Comparison of ENCODE assay signal across 14 mouse cellular contexts in genomic region chr6:134614322-134614721, GRCm38 (mm10). TPM values are rescaled to one million over a fixed set of nuclear protein-coding genes. Genes with fewer than 3 reads are reported as not detected.
DNase-seq lines count a peak whose midpoint lies in the region; ATAC-seq and TF ChIP-seq lines count a peak whose summit lies in the region.
"Had no signal": no experiment of that assay in that cellular context is flagged by ENCODE, and none has a peak within 500 bp of the region (broad histone marks: within the 10 kb centered on the region; RNA-seq: fewer than 3 reads in every experiment).

No protein-coding gene starts in this region.

- 38% methylated on average over 4 of the region's 4 CpGs for WGBS in heart, embryonic 14.5 days
- 32% methylated on average over 4 of the region's 4 CpGs for WGBS in lung, embryonic 15.5 days
- WGBS in intestine, postnatal 0 days: 29% methylated on average over 4 of the region's 4 CpGs
- 29% methylated on average over 4 of the region's 4 CpGs for WGBS in stomach, embryonic 15.5 days

- H3K27ac ChIP-seq in heart, embryonic 14.5 days (replicated peaks in 1 of 2; ENCODE audit: control insufficient read depth in 1 of 2, insufficient read depth in 1 of 2, low read depth in 2 of 2, low read length in 2 of 2): peak overlapping the region in 1 of 2 experiments; percentile 50; a peak in 1 of 4 replicates
- H3K27ac ChIP-seq in lung, embryonic 15.5 days: peak overlapping the region; percentile 26; the same call in 1 of the 2 replicates
- 0 out of 2 replicates have a peak overlapping the region, but pooled peaks have one; percentile 61 for H3K27ac ChIP-seq in intestine, postnatal 0 days (ENCODE audit: low read depth, low read length)
- peak overlapping the region; percentile 62; the same call in 1 of the 2 replicates for H3K27ac ChIP-seq in stomach, embryonic 15.5 days
- H3K27ac ChIP-seq: embryonic facial prominence, embryonic 12.5 days; forebrain, embryonic 15.5 days; neural tube, embryonic 13.5 days had no signal

- H3K4me3 ChIP-seq in heart, embryonic 14.5 days (ENCODE audit: control insufficient read depth in 1 of 2, insufficient read depth in 1 of 2, low read depth in 1 of 2, low read length in 2 of 2): 0 out of 4 replicates have a peak overlapping the region, but pooled peaks of 1 of the 2 experiments have one; percentile 23
- H3K4me3 ChIP-seq in lung, embryonic 15.5 days: peak overlapping the region; percentile 11
- no peak overlapping the region for H3K4me3 ChIP-seq in intestine, postnatal 0 days (ENCODE audit: low read depth, low read length)
- H3K4me3 ChIP-seq in stomach, embryonic 15.5 days (replicated peaks): no peak overlapping the region
- H3K4me3 ChIP-seq: embryonic facial prominence, embryonic 12.5 days; forebrain, embryonic 15.5 days; neural tube, embryonic 13.5 days had no signal

- no peak for TF ChIP-seq CTCF in intestine, postnatal 0 days (IDR thresholded peaks at IDR 0.05; ENCODE audit: low read depth)

- peaks cover 7% of the 10 kb centered on the region for H3K36me3 ChIP-seq in heart, embryonic 14.5 days (ENCODE audit: control insufficient read depth, insufficient read depth, low read length)
- H3K36me3 ChIP-seq in lung, embryonic 15.5 days: no peaks in the 10 kb centered on the region
- H3K36me3 ChIP-seq in intestine, postnatal 0 days (ENCODE audit: control insufficient read depth, insufficient read depth): no peaks in the 10 kb centered on the region
- no peaks in the 10 kb centered on the region for H3K36me3 ChIP-seq in stomach, embryonic 15.5 days
- H3K36me3 ChIP-seq: embryonic facial prominence, embryonic 12.5 days; forebrain, embryonic 15.5 days; neural tube, embryonic 13.5 days had no signal

- peaks cover 7 to 18% of the 10 kb centered on the region in 2 experiments for H3K4me1 ChIP-seq in heart, embryonic 14.5 days (ENCODE audit: control insufficient read depth in 2 of 2, insufficient read depth in 2 of 2, low read length in 2 of 2)
- peaks cover 19% of the 10 kb centered on the region for H3K4me1 ChIP-seq in lung, embryonic 15.5 days
- H3K4me1 ChIP-seq in intestine, postnatal 0 days (replicated peaks; ENCODE audit: control insufficient read depth, insufficient read depth, low read length): no peaks in the 10 kb centered on the region
- H3K4me1 ChIP-seq in stomach, embryonic 15.5 days: 0 out of 2 replicates have a peak, but pooled peaks cover 8% of the 10 kb centered on the region
- H3K4me1 ChIP-seq: forebrain, embryonic 15.5 days had no signal

- H3K9me3 ChIP-seq in heart, embryonic 14.5 days (ENCODE audit: control insufficient read depth, low read length): no peaks in the 10 kb centered on the region
- no peaks in the 10 kb centered on the region for H3K9me3 ChIP-seq in lung, embryonic 15.5 days
- no peaks in the 10 kb centered on the region for H3K9me3 ChIP-seq in intestine, postnatal 0 days (ENCODE audit: control insufficient read depth)
- no peaks in the 10 kb centered on the region for H3K9me3 ChIP-seq in stomach, embryonic 15.5 days
- H3K9me3 ChIP-seq: embryonic facial prominence, embryonic 12.5 days; forebrain, embryonic 15.5 days; neural tube, embryonic 13.5 days had no signal

- no peaks in the 10 kb centered on the region for H3K27me3 ChIP-seq in heart, embryonic 14.5 days (ENCODE audit: control insufficient read depth, insufficient read depth, low read length)
- H3K27me3 ChIP-seq in lung, embryonic 15.5 days: no peaks in the 10 kb centered on the region
- no peaks in the 10 kb centered on the region for H3K27me3 ChIP-seq in intestine, postnatal 0 days (replicated peaks; ENCODE audit: control insufficient read depth, insufficient read depth, low read length)
- H3K27me3 ChIP-seq in stomach, embryonic 15.5 days (replicated peaks): no peaks in the 10 kb centered on the region
- H3K27me3 ChIP-seq: embryonic facial prominence, embryonic 12.5 days; forebrain, embryonic 15.5 days; neural tube, embryonic 13.5 days had no signal

- H3K4me2 ChIP-seq in heart, embryonic 14.5 days (ENCODE audit: low read length): peak overlapping the region; percentile 62
- peak overlapping the region; percentile 47 for H3K4me2 ChIP-seq in lung, embryonic 15.5 days
- peak overlapping the region; percentile 57 for H3K4me2 ChIP-seq in intestine, postnatal 0 days (replicated peaks; ENCODE audit: low read depth)
- H3K4me2 ChIP-seq in stomach, embryonic 15.5 days: no peak overlapping the region; the same call in 1 of the 2 replicates
- H3K4me2 ChIP-seq: forebrain, embryonic 15.5 days; midbrain, embryonic 11.5 days had no signal

- DNase-seq in heart, postnatal 36 days: no peak
- no peak for DNase-seq in lung, postnatal 14 days
- DNase-seq in layer of hippocampus, postnatal 14 days (ENCODE audit: low spot score in 2 of 2): no peak
- DNase-seq in left cerebral cortex, adult 11 months (ENCODE audit: low spot score): no peak
- DNase-seq: cerebellum, adult 2 months had no signal

- H3K9ac ChIP-seq in heart, embryonic 14.5 days (ENCODE audit: low read length): 0 out of 2 replicates have a peak overlapping the region, but pooled peaks have one; percentile 21
- H3K9ac ChIP-seq in lung, embryonic 15.5 days: no peak overlapping the region
- H3K9ac ChIP-seq in intestine, postnatal 0 days (ENCODE audit: low read depth, low read length): no peak overlapping the region
- H3K9ac ChIP-seq in stomach, embryonic 15.5 days: no peak overlapping the region
- H3K9ac ChIP-seq: embryonic facial prominence, embryonic 12.5 days; forebrain, embryonic 15.5 days; neural tube, embryonic 13.5 days had no signal

- peak; percentile 29; the same call in 1 of the 2 replicates for ATAC-seq in heart, embryonic 14.5 days (ENCODE audit: insufficient number of reproducible peaks, insufficient read depth, low FRiP score, low read depth)
- ATAC-seq in lung, embryonic 15.5 days (ENCODE audit: borderline replicate concordance, extremely low read depth, low FRiP score, low TSS enrichment): peak; percentile 46
- ATAC-seq in intestine, postnatal 0 days: peak; percentile 60
- peak; percentile 59 for ATAC-seq in stomach, embryonic 15.5 days (ENCODE audit: insufficient read depth, low FRiP score, low read depth)
- ATAC-seq: forebrain, embryonic 15.5 days had no signal

- intact Hi-C loops in heart, postnatal 36 days (cut with DNase I): loop anchor here (2.0 to 10.0 kb wide), 3 partner anchors 26 to 650 kb away; no protein-coding TSS in a partner anchor

RNA-seq across cellular contexts. Expression of gene Mansc1, which starts 18.0 kb away (rescaled TPM):
- polyA plus RNA-seq in heart, embryonic 14.5 days (2014; fragmentation: Nextera tagmentation; extraction: Ambion mirVana): 8.2 and 8.6 TPM in 2 replicates
- total RNA-seq in heart, postnatal 36 days (2021): 1 to 10 TPM; 4.6 to 5.1 TPM
- polyA plus RNA-seq in lung, embryonic 15.5 days (2015; fragmentation: Nextera tagmentation; extraction: Ambion mirVana): 6.1 and 7.4 TPM in 2 replicates
- 5.8 and 6.5 TPM in 2 replicates for polyA plus RNA-seq in intestine, postnatal 0 days (2015; fragmentation: Nextera tagmentation; extraction: Ambion mirVana)
- polyA plus RNA-seq in stomach, embryonic 15.5 days (2015; fragmentation: Nextera tagmentation; extraction: Ambion mirVana): 8.2 and 10.1 TPM in 2 replicates
- 1 to 10 TPM; 5.5 to 5.8 TPM for total RNA-seq in layer of hippocampus, postnatal 14 days (2021)
- polyA plus RNA-seq: C2C12 had no signal

RNA-seq across cellular contexts. Expression of gene Borcs5, which starts 25.0 kb away (rescaled TPM):
- polyA plus RNA-seq in heart, embryonic 14.5 days (2014; fragmentation: Nextera tagmentation; extraction: Ambion mirVana): 14.9 and 17.2 TPM in 2 replicates
- 10 to 100 TPM in 1 of 2 experiments, 1 to 10 TPM in 1; 9.9 to 10.2 TPM for total RNA-seq in heart, postnatal 36 days (2021)
- 13.4 and 15.9 TPM in 2 replicates for polyA plus RNA-seq in lung, embryonic 15.5 days (2015; fragmentation: Nextera tagmentation; extraction: Ambion mirVana)
- polyA plus RNA-seq in intestine, postnatal 0 days (2015; fragmentation: Nextera tagmentation; extraction: Ambion mirVana): 13.5 and 15.1 TPM in 2 replicates
- 18.6 and 20.3 TPM in 2 replicates for polyA plus RNA-seq in stomach, embryonic 15.5 days (2015; fragmentation: Nextera tagmentation; extraction: Ambion mirVana)
- total RNA-seq in layer of hippocampus, postnatal 14 days (2021): 10 to 100 TPM; 31.9 to 32.9 TPM

RNA-seq across cellular contexts. Expression of gene Lrp6, which starts 47.6 kb away (rescaled TPM):
- 23.0 and 26.4 TPM in 2 replicates for polyA plus RNA-seq in heart, embryonic 14.5 days (2014; fragmentation: Nextera tagmentation; extraction: Ambion mirVana)
- total RNA-seq in heart, postnatal 36 days (2021): 10 to 100 TPM; 52.1 to 57.6 TPM
- 22.3 and 24.7 TPM in 2 replicates for polyA plus RNA-seq in lung, embryonic 15.5 days (2015; fragmentation: Nextera tagmentation; extraction: Ambion mirVana)
- 11.6 and 12.4 TPM in 2 replicates for polyA plus RNA-seq in intestine, postnatal 0 days (2015; fragmentation: Nextera tagmentation; extraction: Ambion mirVana)
- polyA plus RNA-seq in stomach, embryonic 15.5 days (2015; fragmentation: Nextera tagmentation; extraction: Ambion mirVana): 23.6 and 26.5 TPM in 2 replicates
- total RNA-seq in layer of hippocampus, postnatal 14 days (2021): 10 to 100 TPM; 56.1 to 58.4 TPM
